Mouse (Mus musculus) kidney, postnatal 0 days (tissue): ENCODE measurements around the gene Rbm34. TPM values are rescaled to one million over a fixed set of nuclear protein-coding genes. Genes with fewer than 3 reads are reported as not detected.

ENCODE experiments used
- ATAC-seq: fragments of 200-750 bp; cut with Nextera tagmentation; replicated peaks from 2 replicates; pipeline ENCODE4 v1.8.0; 2017; ENCODE audit warnings: low read depth, moderate number of reproducible peaks, moderate TSS enrichment, moderate library complexity; ENCODE audit not compliant: low FRiP score
- DNase-seq: peaks from one replicate; pipeline ENCODE4 v3.0.0-alpha.2; 2016; ENCODE audit warnings: low spot score
- H3K27ac ChIP-seq: fragments of 300-500 bp; sonication (generic); 2 replicates; pipeline ENCODE4 v1.5.1; 2014; ENCODE audit warnings: mild to moderate bottlenecking
- H3K27me3 ChIP-seq: fragments of 300-500 bp; sonication (generic); 2 replicates; pipeline ENCODE4 v1.6.1; 2014; ENCODE audit warnings: low read length, mixed read lengths; ENCODE audit not compliant: insufficient read depth
- H3K36me3 ChIP-seq: fragments of 300-500 bp; sonication (generic); 2 replicates; pipeline ENCODE4 v1.6.1; 2014; ENCODE audit warnings: low read length, mixed read lengths; ENCODE audit not compliant: insufficient read depth
- H3K4me1 ChIP-seq: fragments of 300-500 bp; sonication (generic); replicated peaks from 2 replicates; pipeline ENCODE4 v1.6.1; 2014; ENCODE audit warnings: antibody characterized with exemption, low read length, mixed read lengths; ENCODE audit not compliant: insufficient read depth
- H3K4me2 ChIP-seq: fragments of 300-500 bp; sonication (generic); 2 replicates; pipeline ENCODE4 v1.6.1; 2014; ENCODE audit warnings: mild to moderate bottlenecking, low read length, moderate library complexity, mixed read lengths
- H3K4me3 ChIP-seq: fragments of 300-500 bp; sonication (generic); replicated peaks from 2 replicates; pipeline ENCODE4 v1.5.1; 2014; ENCODE audit warnings: low read depth, low read length
- H3K9ac ChIP-seq: fragments of 300-500 bp; sonication (generic); 2 replicates; pipeline ENCODE4 v1.6.1; 2014; ENCODE audit warnings: low read depth, low read length
- H3K9me3 ChIP-seq: fragments of 300-500 bp; sonication (generic); replicated peaks from 2 replicates; pipeline ENCODE4 v1.6.1; 2016; ENCODE audit warnings: low read length, inconsistent platforms, mixed read lengths
- CTCF ChIP-seq: IDR thresholded peaks from 2 replicates; pipeline ENCODE4 v1.5.1; 2016; ENCODE audit warnings: antibody characterized with exemption, low read depth, mild to moderate bottlenecking, moderate library complexity
- WGBS: fragments of 180-500 bp; shearing (Covaris S2); extraction: QIAGEN DNeasy Blood & Tissue Kit; methylation state at CpG from one replicate; pipeline ENCODE4 v1.1.7; 2014; 5-methylcytosine and 5-hydroxymethylcytosine counted together
- polyA plus RNA-seq: library from polyadenylated mRNA; unstranded; fragments of >200 nt; fragmentation: Nextera tagmentation; extraction: Ambion mirVana; gene quantifications from 2 replicates; pipeline ENCODE4 v1.2.1, GENCODE M21; 2015

Rbm34 gene
- polyA plus RNA-seq, result 28.6 and 31.4 TPM in 2 replicates

DNA sequence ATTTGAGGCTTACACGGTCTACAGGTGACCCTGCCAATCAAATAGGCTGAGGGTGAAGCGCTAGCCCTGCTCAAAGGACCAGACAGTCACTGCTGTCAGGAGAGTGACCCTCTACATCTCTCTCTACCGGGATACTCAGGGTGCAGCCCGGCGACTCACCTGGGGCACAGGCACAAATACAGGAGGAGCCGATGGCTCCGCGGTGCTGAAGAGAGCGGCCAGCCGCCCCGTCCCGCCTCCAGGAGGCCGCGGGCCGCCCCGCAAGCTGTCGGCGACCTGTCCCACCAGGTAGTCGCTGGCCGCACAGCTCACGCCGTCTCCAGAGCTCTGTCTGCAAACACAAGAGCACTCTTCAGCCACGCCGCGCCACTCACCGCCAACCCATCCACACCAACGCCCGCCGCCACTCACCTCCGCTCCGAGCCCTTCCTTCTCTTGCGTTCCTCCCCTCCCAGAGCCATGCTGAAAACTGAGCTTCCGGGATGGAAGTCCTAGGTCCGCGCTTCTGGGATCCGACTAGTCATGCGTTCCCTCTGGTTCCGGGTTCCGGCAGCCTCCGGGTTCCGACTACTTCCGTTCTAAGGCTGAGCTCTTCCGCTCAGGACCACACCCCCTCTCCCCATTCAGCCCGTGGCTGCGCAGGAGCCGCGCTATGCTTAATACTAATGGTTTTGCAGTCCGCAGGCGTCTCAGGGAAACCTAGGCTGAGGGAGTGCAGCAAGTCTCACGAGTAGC, at the start of gene Rbm34:
TSS of gene Rbm34 (minus strand) at position 493 of the 735 bp plus-strand sequence.
- Histone ChIP-seq H3K27ac (peak within 1 kb of the TSS; percentile 77), H3K4me3 (peak within 1 kb of the TSS; percentile 96), H3K36me3 (peaks cover 18% of the 10 kb centered on the region), H3K4me2 (peak within 1 kb of the TSS; percentile 94), H3K27me3 (no peaks in the 10 kb centered on the region), H3K9ac (peak within 1 kb of the TSS; percentile 83), H3K9me3 (no peaks in the 10 kb centered on the region), H3K4me1 (0 out of 2 replicates have a peak, but pooled peaks cover 4% of the 10 kb centered on the region)
- WGBS, result under 1% methylated on average over 50 of the region's 50 CpGs
- ATAC-seq (peak; percentile 96), DNase-seq (peak; percentile 98)
- TF ChIP-seq CTCF, result no peak

DNA sequence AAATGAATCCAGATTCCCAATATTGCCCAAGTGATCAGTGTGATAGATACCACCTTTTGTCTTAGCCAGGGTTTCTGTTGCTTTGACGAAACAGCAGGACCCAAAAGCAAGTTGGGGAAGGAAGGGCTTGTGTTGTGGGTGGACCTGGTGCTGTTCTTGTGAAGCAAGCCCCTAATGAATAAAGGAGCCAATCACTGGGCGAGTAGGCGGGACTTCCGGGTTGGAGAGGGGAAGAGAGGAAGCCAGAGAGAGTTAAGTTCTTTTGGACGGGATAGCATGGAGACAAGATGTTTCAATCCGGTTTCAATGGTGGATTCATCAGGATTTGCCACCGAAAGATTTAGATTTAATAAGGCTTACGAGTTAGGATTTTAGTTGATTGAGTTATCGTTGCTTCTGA, 40.8 kb upstream of the Rbm34 start:
- ATAC-seq, result no peak

DNA sequence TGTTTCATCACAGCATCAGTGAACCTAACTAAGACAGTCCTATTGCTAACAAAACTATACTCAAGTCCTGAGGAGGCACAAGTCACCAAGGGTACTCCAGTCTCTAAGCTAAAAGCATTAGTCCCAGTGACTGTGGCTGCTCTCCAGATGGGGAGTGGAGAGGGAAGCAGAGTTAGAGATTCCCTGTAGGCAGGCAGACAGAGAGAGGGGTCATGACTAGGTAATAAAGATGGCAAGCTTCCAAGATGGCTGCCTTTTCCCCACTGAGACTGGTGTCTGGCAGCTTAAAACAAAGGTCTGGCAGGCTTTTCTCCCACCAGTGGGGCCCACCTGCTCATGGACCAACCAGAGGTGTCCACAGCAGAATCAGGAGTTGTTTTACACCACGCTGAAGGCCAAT, 23.6 kb upstream of the Rbm34 start:
- no peak for TF ChIP-seq CTCF
- H3K9me3 ChIP-seq, result no peaks in the 10 kb centered on the region
- H3K9ac ChIP-seq, result no peak overlapping the region
- no peaks in the 10 kb centered on the region for H3K4me1 ChIP-seq
- H3K4me3 ChIP-seq, result no peak overlapping the region
- DNase-seq (no peak), ATAC-seq (no peak)
- H3K27me3 ChIP-seq, result no peaks in the 10 kb centered on the region
- H3K27ac ChIP-seq, result no peak overlapping the region
- WGBS, result 88% methylated on average over 1 of the region's 1 CpGs
- H3K4me2 ChIP-seq, result no peak overlapping the region
- H3K36me3 ChIP-seq, result no peaks in the 10 kb centered on the region

More for the DNA sequence above, 40.8 kb upstream of the Rbm34 start:
- H3K27me3 ChIP-seq, result no peaks in the 10 kb centered on the region
- H3K9me3 ChIP-seq, result no peaks in the 10 kb centered on the region
- H3K27ac ChIP-seq, result no peak overlapping the region
- no peak overlapping the region for H3K9ac ChIP-seq
- no peak overlapping the region for H3K4me2 ChIP-seq
- no peak overlapping the region for H3K4me3 ChIP-seq
- no peaks in the 10 kb centered on the region for H3K36me3 ChIP-seq
- no peak for DNase-seq
- TF ChIP-seq CTCF, result no peak
- H3K4me1 ChIP-seq, result no peaks in the 10 kb centered on the region
- 63% methylated on average over 9 of the region's 9 CpGs for WGBS

DNA sequence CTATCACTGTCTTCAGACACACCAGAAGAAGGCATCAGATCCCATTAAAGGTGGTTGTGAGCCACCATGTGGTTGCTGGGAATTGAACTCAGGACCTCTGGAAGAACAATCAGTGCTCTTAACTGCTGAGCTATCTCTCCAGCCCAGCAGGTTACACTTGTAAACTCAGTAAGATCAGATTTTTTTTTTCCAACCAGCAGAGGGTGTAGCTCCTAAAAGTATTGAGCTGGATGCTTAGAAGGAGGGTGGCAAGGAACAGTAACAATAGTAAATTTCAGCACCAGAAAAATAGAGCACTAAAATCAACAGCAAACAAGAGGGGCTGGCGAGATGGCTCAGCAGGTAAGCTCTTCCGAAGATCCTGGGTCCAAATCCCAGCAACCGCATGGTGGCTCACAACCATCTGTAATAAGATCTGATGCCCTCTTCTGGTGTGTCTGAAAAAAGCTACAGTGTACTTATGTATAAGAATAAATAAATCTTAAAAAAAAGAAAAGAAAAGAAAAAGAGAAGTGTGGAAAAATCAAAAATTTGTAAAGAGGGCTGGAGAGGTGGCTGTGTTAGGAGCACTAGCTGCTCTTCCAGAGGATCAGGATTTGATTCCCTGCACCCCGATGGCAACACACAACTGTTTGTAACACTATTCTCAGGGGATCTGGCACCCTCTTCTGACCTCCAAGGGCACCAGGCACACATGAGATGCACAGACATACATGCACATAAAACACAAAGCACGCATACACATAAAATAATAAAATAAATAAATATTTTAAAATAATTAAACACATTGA, 18.7 kb upstream of the Rbm34 start:
- 84% methylated on average over 5 of the region's 5 CpGs for WGBS
- peak; percentile 59 for TF ChIP-seq CTCF

DNA sequence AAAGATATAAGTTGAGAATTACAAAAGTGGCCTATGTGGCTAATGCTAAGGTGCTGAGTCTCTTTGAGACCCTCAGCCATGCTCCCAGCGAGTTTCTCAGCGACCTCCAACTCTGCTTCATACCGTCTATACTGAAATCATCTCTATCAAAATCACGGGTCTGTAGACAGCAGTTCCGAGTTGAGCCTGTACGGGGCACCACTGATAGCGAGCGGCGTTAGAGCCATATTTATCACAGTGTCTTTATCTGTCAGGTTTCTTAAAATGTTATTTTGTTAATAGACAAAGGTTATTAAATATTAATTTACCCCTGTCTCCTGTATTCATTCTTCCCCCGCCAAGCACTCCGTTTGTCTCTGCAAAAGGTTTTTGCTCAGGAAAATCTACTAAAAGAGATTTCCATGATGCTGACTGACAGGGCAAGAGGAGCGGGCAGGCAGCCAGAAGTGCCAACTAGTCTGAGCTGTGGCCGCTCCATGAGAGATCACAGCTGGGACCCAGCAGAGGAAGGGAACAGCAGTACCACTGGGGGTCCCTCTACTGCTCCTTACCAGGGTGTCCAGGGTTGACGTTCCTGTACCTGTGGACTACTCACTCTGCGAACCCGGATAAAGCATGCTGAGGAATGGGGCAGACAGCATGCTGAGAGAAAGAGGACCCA, 17.6 kb upstream of the Rbm34 start:
- ATAC-seq, result no peak
- Histone ChIP-seq H3K4me3 (no peak overlapping the region), H3K9me3 (no peaks in the 10 kb centered on the region), H3K36me3 (no peaks in the 10 kb centered on the region), H3K9ac (no peak overlapping the region), H3K4me2 (no peak overlapping the region), H3K27me3 (no peaks in the 10 kb centered on the region), H3K4me1 (no peaks in the 10 kb centered on the region), H3K27ac (no peak overlapping the region)
- TF ChIP-seq CTCF, result no peak; the same call in 1 of the 2 replicates
- no peak for DNase-seq
- 73% methylated on average over 16 of the region's 16 CpGs for WGBS

More for the DNA sequence above, 18.7 kb upstream of the Rbm34 start:
- DNase-seq, result peak; percentile 66
- no peaks in the 10 kb centered on the region for H3K9me3 ChIP-seq
- no peak overlapping the region for H3K4me2 ChIP-seq
- ATAC-seq, result no peak
- no peak overlapping the region for H3K4me3 ChIP-seq
- H3K9ac ChIP-seq, result no peak overlapping the region
- H3K36me3 ChIP-seq, result no peaks in the 10 kb centered on the region
- no peak overlapping the region for H3K27ac ChIP-seq
- no peaks in the 10 kb centered on the region for H3K27me3 ChIP-seq
- no peaks in the 10 kb centered on the region for H3K4me1 ChIP-seq

DNA sequence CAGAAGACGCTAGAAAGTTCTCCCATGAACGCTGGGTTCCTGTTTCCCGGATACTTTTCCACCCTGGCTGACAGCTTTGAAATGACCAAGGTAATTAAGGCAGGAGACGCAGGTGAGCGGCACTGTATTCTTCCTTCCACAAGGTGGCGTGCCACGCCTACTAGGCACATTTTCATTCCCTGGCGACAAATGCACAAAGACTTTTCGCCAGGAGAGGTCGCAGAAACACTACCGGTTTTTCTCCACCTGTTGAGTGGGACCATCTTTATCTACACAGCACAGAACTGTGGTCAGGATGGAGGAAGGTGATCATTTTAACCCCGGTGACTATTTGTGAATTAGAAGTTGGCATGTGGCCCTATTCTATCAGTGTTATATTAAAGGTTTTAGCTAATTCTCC, 15.6 kb upstream of the Rbm34 start:
- 2% methylated on average over 12 of the region's 12 CpGs for WGBS
- H3K9ac ChIP-seq, result no peak overlapping the region

More for the DNA sequence above, 15.6 kb upstream of the Rbm34 start:
- Histone ChIP-seq H3K4me1 (no peaks in the 10 kb centered on the region), H3K27me3 (no peaks in the 10 kb centered on the region), H3K4me2 (no peak overlapping the region), H3K4me3 (no peak overlapping the region), H3K9me3 (no peaks in the 10 kb centered on the region), H3K36me3 (no peaks in the 10 kb centered on the region), H3K27ac (no peak overlapping the region)
- DNase-seq, result peak; percentile 93
- TF ChIP-seq CTCF, result peak; percentile 100
- ATAC-seq, result peak; percentile 80
